Mouse (Mus musculus) embryonic fibroblast, embryonic 13.5 days (primary cell): ENCODE measurements around the gene Coa4.

ENCODE experiments used
- CTCF ChIP-seq: IDR thresholded peaks from 2 replicates; pipeline ENCODE4 v1.5.1; 2011; ENCODE audit warnings: mild to moderate bottlenecking, control low read depth, low read length, moderate library complexity, borderline replicate concordance; ENCODE audit not compliant: insufficient read depth
- POLR2A ChIP-seq: IDR thresholded peaks from 2 replicates; pipeline ENCODE4 v1.6.1; 2011; ENCODE audit warnings: low read depth, mild to moderate bottlenecking, control low read depth, low read length, moderate library complexity

- TF ChIP-seq CTCF, result no peak
- no peak for TF ChIP-seq POLR2A
Measured at GRCm38 (mm10) chr7:100495042-100495441, 41.8 kb upstream of the Coa4 start.
